Mouse (Mus musculus): ENCODE data around the gene Cd47. TPM values are rescaled to one million over a fixed set of nuclear protein-coding genes. Genes with fewer than 3 reads are reported as not detected.

Cd47 gene
- polyA plus RNA-seq, 1 experiment from 2014 or later = 152 TPM

GRCm38 (mm10) chr16:49906066-49906465, 105.7 kb downstream of the Cd47 start:
- H3K27ac ChIP-seq = no peak overlapping the region
- ATAC-seq (ENCODE audit: low FRiP score) (no peak), DNase-seq (ENCODE audit: low spot score) (no peak)
- H3K36me3 ChIP-seq (replicated peaks; ENCODE audit: control insufficient read depth, insufficient read depth) = no peaks in the 10 kb centered on the region; the same call in 1 of the 2 replicates
- no peak overlapping the region for H3K9ac ChIP-seq
- H3K4me2 ChIP-seq (replicated peaks) = no peak overlapping the region
- H3K27me3 ChIP-seq (ENCODE audit: control insufficient read depth, insufficient read depth, low read length) = no peaks in the 10 kb centered on the region
- WGBS = 39% methylated on average over 5 of the region's 5 CpGs
- H3K4me1 ChIP-seq (replicated peaks; ENCODE audit: control insufficient read depth, insufficient read depth, low read length) = no peaks in the 10 kb centered on the region; the same call in 1 of the 2 replicates
- H3K4me3 ChIP-seq (replicated peaks; ENCODE audit: low read length) = no peak overlapping the region
- no peaks in the 10 kb centered on the region for H3K9me3 ChIP-seq (ENCODE audit: control insufficient read depth, low read length)

- no peak overlapping the region for H3K9ac ChIP-seq
- H3K9me3 ChIP-seq (ENCODE audit: control insufficient read depth, low read length) = no peaks in the 10 kb centered on the region
- H3K4me2 ChIP-seq (replicated peaks) = no peak overlapping the region
- H3K4me1 ChIP-seq (replicated peaks; ENCODE audit: control insufficient read depth, insufficient read depth, low read length) = no peaks in the 10 kb centered on the region; the same call in 1 of the 2 replicates
- no peak overlapping the region for H3K4me3 ChIP-seq (replicated peaks; ENCODE audit: low read length)
- ATAC-seq (ENCODE audit: low FRiP score) (no peak), DNase-seq (ENCODE audit: low spot score) (no peak)
- WGBS = 88% methylated on average over 2 of the region's 2 CpGs
- H3K27me3 ChIP-seq (ENCODE audit: control insufficient read depth, insufficient read depth, low read length) = no peaks in the 10 kb centered on the region
- no peaks in the 10 kb centered on the region; the same call in 1 of the 2 replicates for H3K36me3 ChIP-seq (replicated peaks; ENCODE audit: control insufficient read depth, insufficient read depth)
- H3K27ac ChIP-seq = no peak overlapping the region
These were observed 106.6 kb downstream of the Cd47 start for GRCm38 (mm10) chr16:49906940-49907339.

- Histone ChIP-seq H3K4me2 (replicated peaks) (no peak overlapping the region), H3K9me3 (ENCODE audit: control insufficient read depth, low read length) (no peaks in the 10 kb centered on the region), H3K9ac (no peak overlapping the region), H3K36me3 (replicated peaks; ENCODE audit: control insufficient read depth, insufficient read depth) (no peaks in the 10 kb centered on the region; the same call in 1 of the 2 replicates), H3K27ac (no peak overlapping the region), H3K4me3 (replicated peaks; ENCODE audit: low read length) (no peak overlapping the region), H3K27me3 (ENCODE audit: control insufficient read depth, insufficient read depth, low read length) (no peaks in the 10 kb centered on the region), H3K4me1 (replicated peaks; ENCODE audit: control insufficient read depth, insufficient read depth, low read length) (no peaks in the 10 kb centered on the region; the same call in 1 of the 2 replicates)
- DNase-seq (ENCODE audit: low spot score) (no peak), ATAC-seq (ENCODE audit: low FRiP score) (no peak)
- WGBS = 51% methylated on average over 4 of the region's 4 CpGs
These were observed 107.0 kb downstream of the Cd47 start for GRCm38 (mm10) chr16:49907356-49907755.

- WGBS = 60% methylated on average over 8 of the region's 8 CpGs
- Histone ChIP-seq H3K9me3 (ENCODE audit: control insufficient read depth, low read length) (no peaks in the 10 kb centered on the region), H3K4me3 (replicated peaks; ENCODE audit: low read length) (no peak overlapping the region), H3K27me3 (ENCODE audit: control insufficient read depth, insufficient read depth, low read length) (no peaks in the 10 kb centered on the region), H3K27ac (no peak overlapping the region), H3K9ac (no peak overlapping the region), H3K4me1 (replicated peaks; ENCODE audit: control insufficient read depth, insufficient read depth, low read length) (no peaks in the 10 kb centered on the region; the same call in 1 of the 2 replicates), H3K36me3 (replicated peaks; ENCODE audit: control insufficient read depth, insufficient read depth) (no peaks in the 10 kb centered on the region; the same call in 1 of the 2 replicates), H3K4me2 (replicated peaks) (no peak overlapping the region)
- ATAC-seq (ENCODE audit: low FRiP score) (no peak), DNase-seq (ENCODE audit: low spot score) (no peak)
These were observed 109.2 kb downstream of the Cd47 start for GRCm38 (mm10) chr16:49909536-49909935.

- H3K9me3 ChIP-seq (ENCODE audit: control insufficient read depth, low read length) = no peaks in the 10 kb centered on the region
- no peaks in the 10 kb centered on the region; the same call in 1 of the 2 replicates for H3K36me3 ChIP-seq (replicated peaks; ENCODE audit: control insufficient read depth, insufficient read depth)
- DNase-seq (ENCODE audit: low spot score) (no peak), ATAC-seq (ENCODE audit: low FRiP score) (no peak)
- no peak overlapping the region for H3K9ac ChIP-seq
- WGBS = 88% methylated on average over 2 of the region's 2 CpGs
- H3K4me3 ChIP-seq (replicated peaks; ENCODE audit: low read length) = no peak overlapping the region
- no peak overlapping the region for H3K27ac ChIP-seq
- H3K27me3 ChIP-seq (ENCODE audit: control insufficient read depth, insufficient read depth, low read length) = no peaks in the 10 kb centered on the region
- H3K4me2 ChIP-seq (replicated peaks) = no peak overlapping the region
- no peaks in the 10 kb centered on the region for H3K4me1 ChIP-seq (replicated peaks; ENCODE audit: control insufficient read depth, insufficient read depth, low read length)
These were observed 113.8 kb downstream of the Cd47 start for GRCm38 (mm10) chr16:49914094-49914493.

GRCm38 (mm10) chr16:49915532-49916476, 115.5 kb downstream of the Cd47 start:
- ATAC-seq (ENCODE audit: low FRiP score) (no peak), DNase-seq (ENCODE audit: low spot score) (no peak)
- H3K4me3 ChIP-seq (replicated peaks; ENCODE audit: low read length) = no peak overlapping the region
- WGBS = 72% methylated on average over 11 of the region's 11 CpGs
- H3K9me3 ChIP-seq (ENCODE audit: control insufficient read depth, low read length) = no peaks in the 10 kb centered on the region
- H3K27me3 ChIP-seq (ENCODE audit: control insufficient read depth, insufficient read depth, low read length) = no peaks in the 10 kb centered on the region
- H3K4me2 ChIP-seq (replicated peaks) = no peak overlapping the region
- H3K4me1 ChIP-seq (replicated peaks; ENCODE audit: control insufficient read depth, insufficient read depth, low read length) = no peaks in the 10 kb centered on the region
- no peaks in the 10 kb centered on the region; the same call in 1 of the 2 replicates for H3K36me3 ChIP-seq (replicated peaks; ENCODE audit: control insufficient read depth, insufficient read depth)
- no peak overlapping the region for H3K9ac ChIP-seq
- H3K27ac ChIP-seq = no peak overlapping the region

- H3K9me3 ChIP-seq (ENCODE audit: control insufficient read depth, low read length) = no peaks in the 10 kb centered on the region
- DNase-seq (ENCODE audit: low spot score) (no peak), ATAC-seq (ENCODE audit: low FRiP score) (no peak)
- no peak overlapping the region for H3K9ac ChIP-seq
- no peaks in the 10 kb centered on the region for H3K4me1 ChIP-seq (replicated peaks; ENCODE audit: control insufficient read depth, insufficient read depth, low read length)
- no peak overlapping the region for H3K4me3 ChIP-seq (replicated peaks; ENCODE audit: low read length)
- no peak overlapping the region for H3K4me2 ChIP-seq (replicated peaks)
- no peaks in the 10 kb centered on the region for H3K27me3 ChIP-seq (ENCODE audit: control insufficient read depth, insufficient read depth, low read length)
- WGBS = 83% methylated on average over 10 of the region's 10 CpGs
- H3K36me3 ChIP-seq (replicated peaks; ENCODE audit: control insufficient read depth, insufficient read depth) = no peaks in the 10 kb centered on the region
- no peak overlapping the region for H3K27ac ChIP-seq
These were observed 119.9 kb downstream of the Cd47 start for GRCm38 (mm10) chr16:49920191-49920590.

- no peak for ATAC-seq (ENCODE audit: low FRiP score)
- Histone ChIP-seq H3K4me3 (replicated peaks; ENCODE audit: low read length) (no peak overlapping the region), H3K27ac (no peak overlapping the region), H3K4me2 (replicated peaks) (no peak overlapping the region), H3K9me3 (ENCODE audit: control insufficient read depth, low read length) (no peaks in the 10 kb centered on the region), H3K9ac (no peak overlapping the region), H3K36me3 (replicated peaks; ENCODE audit: control insufficient read depth, insufficient read depth) (no peaks in the 10 kb centered on the region), H3K4me1 (replicated peaks; ENCODE audit: control insufficient read depth, insufficient read depth, low read length) (no peaks in the 10 kb centered on the region), H3K27me3 (ENCODE audit: control insufficient read depth, insufficient read depth, low read length) (no peaks in the 10 kb centered on the region)
- DNase-seq (ENCODE audit: low spot score) = no peak
- WGBS = 84% methylated on average over 6 of the region's 6 CpGs
These were observed 121.3 kb downstream of the Cd47 start for GRCm38 (mm10) chr16:49921677-49922076.

- Histone ChIP-seq H3K9ac (no peak overlapping the region), H3K4me3 (replicated peaks; ENCODE audit: low read length) (no peak overlapping the region), H3K36me3 (replicated peaks; ENCODE audit: control insufficient read depth, insufficient read depth) (no peaks in the 10 kb centered on the region), H3K4me1 (replicated peaks; ENCODE audit: control insufficient read depth, insufficient read depth, low read length) (no peaks in the 10 kb centered on the region), H3K27ac (no peak overlapping the region), H3K4me2 (replicated peaks) (no peak overlapping the region), H3K27me3 (ENCODE audit: control insufficient read depth, insufficient read depth, low read length) (no peaks in the 10 kb centered on the region), H3K9me3 (ENCODE audit: control insufficient read depth, low read length) (no peaks in the 10 kb centered on the region)
- no peak for ATAC-seq (ENCODE audit: low FRiP score)
- 87% methylated on average over 11 of the region's 11 CpGs for WGBS
- no peak for DNase-seq (ENCODE audit: low spot score)
These were observed 121.8 kb downstream of the Cd47 start for GRCm38 (mm10) chr16:49922098-49922497.
